Mouse (Mus musculus) C2C12 (cell line): ENCODE results near the gene Lsr.

Experiments used
- CTCF ChIP-seq: IDR thresholded peaks from one replicate; pipeline ENCODE4 v1.5.1; 2011; ENCODE audit not compliant: control insufficient read depth, insufficient read depth, insufficient read length
- MAX ChIP-seq: IDR thresholded peaks from one replicate; pipeline ENCODE4 v1.6.1; 2011; ENCODE audit warnings: mild to moderate bottlenecking, control low read depth

DNA sequence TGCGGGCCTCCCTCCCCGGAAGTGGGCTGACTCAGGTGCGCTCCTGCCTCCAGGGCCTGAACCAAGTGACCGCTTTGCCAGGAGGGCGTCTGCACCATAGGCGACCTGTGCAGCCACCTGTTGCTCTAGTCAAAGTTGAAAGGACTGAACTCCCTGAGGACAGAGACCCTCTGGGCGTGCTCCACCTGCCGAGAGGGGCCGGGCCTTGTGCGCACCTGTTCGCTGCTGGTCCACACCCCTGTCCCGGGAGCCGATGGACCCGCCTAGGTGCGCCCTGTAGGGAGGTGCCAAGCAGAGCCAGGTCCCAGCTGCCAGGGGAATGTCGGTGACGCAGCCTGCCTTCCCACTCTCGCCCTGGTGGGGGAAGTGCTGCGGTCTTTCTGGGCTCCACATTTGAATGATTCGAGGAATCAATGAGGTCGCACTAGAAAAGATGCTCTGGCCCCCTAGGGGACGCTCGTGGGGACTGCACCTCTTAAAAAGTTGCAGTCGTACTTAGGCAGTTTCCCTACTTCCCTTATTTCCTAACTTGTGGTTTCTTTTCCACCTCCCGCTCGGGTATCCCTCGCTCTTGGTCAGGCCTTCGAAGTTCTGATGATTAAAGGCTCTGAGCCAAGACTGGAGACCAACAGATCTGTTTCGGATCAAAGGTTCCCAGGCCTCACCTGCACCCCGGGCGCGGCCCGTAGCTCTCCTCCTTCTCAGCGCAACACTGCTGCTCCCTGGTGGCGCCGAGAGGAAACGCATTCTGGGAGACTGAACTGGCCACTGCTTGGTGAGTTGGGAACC, 431 bp upstream of the Lsr start, which contains the start of gene Fam187b:
- TF ChIP-seq MAX (no peak), CTCF (peak; percentile 88)
